Mouse (Mus musculus) lung, postnatal 0 days (tissue): Measurements from ENCODE around the gene Slc35f3.
A peak's percentile ranks its signal among the peaks of the same experiment; 100 is the strongest.

Experiments
- CTCF ChIP-seq: IDR thresholded peaks from 2 replicates; pipeline ENCODE4 v1.5.1; 2016; ENCODE audit warnings: antibody characterized with exemption, mild to moderate bottlenecking
- EP300 ChIP-seq: IDR thresholded peaks from 2 replicates; pipeline ENCODE4 v1.6.1; 2016; ENCODE audit warnings: antibody characterized with exemption, mild to moderate bottlenecking, control low read depth

DNA sequence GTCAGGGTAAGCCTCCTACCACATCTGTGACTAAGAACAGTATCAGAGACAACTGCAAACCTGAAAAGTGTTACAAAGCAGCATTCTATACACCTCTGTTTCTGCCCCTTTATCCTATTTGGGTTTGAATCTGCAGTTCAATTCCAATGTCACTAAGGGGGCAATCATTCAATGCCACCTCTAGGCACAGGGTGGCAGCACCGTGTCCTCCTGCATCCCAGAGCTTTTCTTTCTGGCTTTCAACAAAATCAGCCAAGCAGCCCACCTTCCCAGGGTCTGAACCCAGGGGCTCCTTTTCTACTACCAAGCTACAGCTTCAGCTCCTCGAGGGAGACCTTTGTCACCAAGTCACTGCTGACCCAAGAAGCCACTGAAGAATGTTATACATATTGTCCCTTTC is 140.6 kb downstream of the Slc35f3 start:
- TF ChIP-seq CTCF (peak; percentile 45), EP300 (no peak)
